Mouse (Mus musculus): Measurements from ENCODE around the gene Tuba8.

Tuba8 gene

DNA sequence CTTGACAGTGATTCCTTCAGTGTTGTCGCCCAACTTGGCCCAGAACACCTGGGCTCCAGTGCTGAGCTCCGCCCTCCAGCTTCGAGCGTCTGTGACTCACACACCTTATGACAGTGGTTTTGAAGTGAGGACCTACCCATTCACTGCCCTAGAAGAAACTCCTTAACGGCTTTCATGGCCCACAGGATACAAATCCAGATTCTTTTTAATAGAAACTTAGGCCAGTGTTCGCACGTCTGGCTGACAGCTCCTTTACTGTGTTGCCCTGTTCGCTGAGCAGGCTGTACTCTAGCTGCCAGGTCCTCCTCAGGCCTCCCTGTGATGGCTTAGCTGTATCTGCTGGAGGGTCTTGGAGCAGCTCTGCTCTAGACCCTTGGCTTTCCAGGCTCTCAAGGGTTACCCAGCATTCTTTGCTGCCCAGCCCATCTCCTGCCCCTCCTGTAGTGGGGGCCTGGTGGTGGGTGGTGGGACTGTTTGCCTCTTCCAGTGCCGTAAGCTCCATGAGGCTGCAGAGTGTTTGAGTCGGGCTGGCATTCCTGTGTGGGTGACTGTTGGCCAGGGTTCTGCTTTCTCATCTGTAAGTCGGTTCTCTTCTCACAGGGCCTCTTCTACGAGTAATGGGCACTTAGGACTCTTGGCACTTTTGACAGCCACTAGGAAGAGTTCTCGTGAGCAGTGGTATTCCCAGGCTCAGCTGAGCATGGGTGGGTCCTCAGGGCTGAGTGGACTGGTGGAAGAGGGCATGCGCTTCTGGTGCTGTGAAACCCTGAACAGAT is 15.4 kb upstream of the Tuba8 start:
- in situ Hi-C loops (cut with MboI, MseI): loop anchor here (5.0 kb wide), 1 partner anchor 47 kb away; no protein-coding TSS in a partner anchor

GRCm38 (mm10) chr6:121197807-121198365 is 12.6 kb upstream of the Tuba8 start:
- in situ Hi-C loops (cut with MboI, MseI): no loop called here

GRCm38 (mm10) chr6:121200458-121200857 is 10.0 kb upstream of the Tuba8 start:
- in situ Hi-C loops (cut with MboI, MseI): no loop called here

GRCm38 (mm10) chr6:121202026-121202425 is 8.5 kb upstream of the Tuba8 start:
- in situ Hi-C loops (cut with MboI, MseI): no loop called here

DNA sequence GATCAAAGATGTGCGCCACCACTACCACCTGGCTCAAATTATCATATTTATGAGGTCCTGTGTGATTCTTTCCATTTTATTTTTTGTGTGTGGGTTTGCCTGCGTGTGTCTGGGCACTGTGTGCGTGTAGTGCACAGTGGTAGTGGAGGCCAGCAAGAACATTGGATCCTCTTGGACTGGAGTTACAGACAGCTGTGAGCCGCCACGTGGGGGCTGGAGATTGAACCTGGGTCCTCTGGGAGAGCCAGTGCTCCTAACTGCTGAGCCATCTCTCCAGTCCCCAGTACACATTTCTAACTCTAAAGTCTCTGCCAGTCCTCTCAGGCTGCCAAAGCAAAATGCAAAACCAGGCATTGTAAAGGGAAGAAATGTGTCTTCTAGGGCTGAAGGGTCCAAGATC is 4.0 kb upstream of the Tuba8 start:
- in situ Hi-C loops (cut with MboI, MseI): no loop called here

GRCm38 (mm10) chr6:121209584-121209983 is 912 bp upstream of the Tuba8 start:
- in situ Hi-C loops (cut with MboI, MseI): no loop called here

GRCm38 (mm10) chr6:121210926-121211289 is 412 bp downstream of the Tuba8 start:
- in situ Hi-C loops (cut with MboI, MseI): no loop called here

GRCm38 (mm10) chr6:121211743-121212142 is 1.2 kb downstream of the Tuba8 start:
- in situ Hi-C loops (cut with MboI, MseI): no loop called here

- in situ Hi-C loops (cut with MboI, MseI): no loop called here
Observed at GRCm38 (mm10) chr6:121212988-121213387, 2.5 kb downstream of the Tuba8 start.

DNA sequence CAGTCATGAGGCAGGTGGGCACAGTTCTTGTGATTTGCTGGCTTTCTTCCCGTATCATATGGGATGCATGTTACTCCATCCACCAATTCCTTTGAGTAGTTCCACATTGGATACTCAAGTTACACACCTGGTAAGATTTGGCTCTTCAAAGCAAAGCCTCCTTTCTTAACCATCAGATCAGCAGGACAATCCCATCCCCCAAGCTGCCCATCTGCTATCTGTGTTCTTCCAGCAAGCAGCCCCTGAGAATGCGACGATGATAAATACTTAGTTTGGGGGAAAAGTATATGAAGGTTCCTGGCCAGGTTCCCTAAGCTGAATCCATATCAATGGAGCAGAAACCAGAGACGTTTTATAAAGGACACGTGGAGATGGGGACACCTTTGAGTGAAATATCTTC is 3.7 kb downstream of the Tuba8 start:
- in situ Hi-C loops (cut with MboI, MseI): no loop called here

DNA sequence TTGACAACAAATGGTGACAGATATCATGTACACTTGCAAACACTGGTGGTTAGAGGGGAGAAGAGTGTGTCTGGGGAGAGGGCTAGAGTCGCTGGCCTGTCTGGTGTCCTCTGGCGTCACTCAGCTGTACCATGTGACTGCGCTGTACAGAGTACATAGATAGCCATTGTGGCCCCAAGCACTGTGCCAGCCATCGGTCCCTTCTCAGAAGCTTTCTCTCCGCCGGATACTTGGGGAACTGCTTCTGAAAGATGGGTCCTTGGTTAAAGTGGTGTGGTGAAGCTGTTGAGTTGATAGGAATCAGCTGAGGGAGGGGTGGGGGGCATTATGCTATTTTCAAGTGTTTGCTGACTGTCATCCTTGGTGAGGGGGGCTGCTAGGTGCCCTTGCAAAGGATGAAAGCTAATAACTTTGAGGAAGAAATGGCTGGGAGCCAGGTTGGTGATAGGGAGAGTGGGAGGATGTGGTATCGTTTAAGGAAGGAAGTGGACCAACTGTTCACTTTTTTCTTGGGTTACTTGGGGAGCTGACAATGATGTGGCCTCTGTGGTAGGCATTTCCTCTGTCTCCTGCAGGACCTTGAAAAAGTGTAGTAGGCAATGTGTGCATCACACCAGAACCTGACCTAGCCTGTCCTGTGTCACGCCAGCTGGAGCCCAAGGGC is 4.3 kb downstream of the Tuba8 start:
- in situ Hi-C loops (cut with MboI, MseI): no loop called here

DNA sequence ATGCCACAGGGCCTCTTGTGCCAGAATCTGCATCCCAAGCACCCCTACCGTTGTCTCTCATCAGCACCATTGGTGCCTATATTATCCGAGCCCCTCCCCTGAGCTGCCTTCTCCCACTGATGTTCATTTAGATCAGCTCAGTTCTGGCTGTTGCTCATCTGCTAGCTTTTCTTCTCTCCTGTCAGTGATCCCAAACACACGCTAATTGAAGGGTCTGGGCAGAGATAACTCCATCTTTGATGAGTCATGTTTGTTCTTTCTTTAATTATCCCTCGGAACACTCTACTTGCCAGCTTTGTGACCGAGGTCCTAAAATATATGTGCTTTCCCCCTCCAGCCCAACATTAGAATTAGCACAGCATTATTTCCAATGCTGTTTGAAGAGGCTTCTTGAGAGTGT is 4.8 kb downstream of the Tuba8 start:
- in situ Hi-C loops (cut with MboI, MseI): no loop called here

- in situ Hi-C loops (cut with MboI, MseI): no loop called here
Observed at GRCm38 (mm10) chr6:121215896-121216295, 5.4 kb downstream of the Tuba8 start.

GRCm38 (mm10) chr6:121216589-121217255 is 6.2 kb downstream of the Tuba8 start:
- in situ Hi-C loops (cut with MboI, MseI): no loop called here

DNA sequence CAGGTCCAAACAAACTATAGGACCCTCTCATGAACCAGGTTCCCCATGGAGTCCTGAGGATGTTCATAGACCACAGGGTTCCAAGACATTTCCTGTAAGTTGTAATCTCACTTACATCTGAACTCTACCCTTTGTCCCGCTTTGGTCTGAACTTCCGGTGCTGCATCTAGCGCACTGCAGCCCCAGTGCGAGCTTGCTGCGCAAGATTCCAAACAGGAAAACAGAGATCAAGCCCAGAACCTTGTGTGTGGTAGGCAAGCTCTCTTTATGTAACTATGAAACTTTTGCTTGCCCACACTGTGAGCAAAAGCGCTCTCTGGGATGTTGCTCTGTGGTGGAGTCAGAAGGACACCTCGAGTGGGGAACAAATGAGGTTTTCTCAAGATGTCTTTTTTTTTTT is 7.5 kb downstream of the Tuba8 start:
- in situ Hi-C loops (cut with MboI, MseI): no loop called here

GRCm38 (mm10) chr6:121219406-121219805 is 8.9 kb downstream of the Tuba8 start:
- in situ Hi-C loops (cut with MboI, MseI): no loop called here

GRCm38 (mm10) chr6:121220181-121220580 is 9.7 kb downstream of the Tuba8 start:
- in situ Hi-C loops (cut with MboI, MseI): no loop called here

DNA sequence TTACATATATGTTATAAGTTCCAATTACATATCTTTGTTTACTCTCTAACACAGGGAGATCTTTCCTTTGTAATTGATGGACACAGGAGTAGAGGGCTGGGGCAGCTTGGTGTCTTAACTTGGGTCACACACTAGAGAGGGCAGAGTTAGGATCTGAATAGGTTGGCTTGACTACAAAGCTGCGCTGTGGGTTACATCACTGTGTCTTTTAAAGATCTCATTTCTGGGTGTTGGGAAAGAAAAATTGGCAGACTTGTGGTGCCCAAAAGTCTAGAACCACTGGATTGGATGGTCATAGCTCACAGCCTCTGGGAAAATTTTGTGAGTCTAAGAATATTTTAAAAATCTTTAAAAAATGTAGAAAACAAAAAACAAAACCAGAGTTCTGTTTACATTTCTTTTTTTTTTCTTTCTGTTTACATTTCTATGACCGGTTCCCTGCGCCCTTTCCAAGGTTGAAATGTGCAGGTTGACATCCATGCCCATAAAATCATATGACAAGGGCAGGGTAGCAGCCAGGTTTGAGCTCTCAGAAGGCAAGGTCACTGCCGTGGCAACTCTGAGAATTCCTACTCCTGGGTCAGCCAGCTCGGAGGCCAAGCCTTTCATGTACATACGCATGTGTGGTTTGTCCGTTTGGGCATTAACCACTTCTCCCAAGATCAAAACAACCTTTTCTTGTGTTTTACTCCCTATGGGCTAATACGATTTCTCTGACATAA is 11.5 kb downstream of the Tuba8 start:
- in situ Hi-C loops (cut with MboI, MseI): no loop called here

DNA sequence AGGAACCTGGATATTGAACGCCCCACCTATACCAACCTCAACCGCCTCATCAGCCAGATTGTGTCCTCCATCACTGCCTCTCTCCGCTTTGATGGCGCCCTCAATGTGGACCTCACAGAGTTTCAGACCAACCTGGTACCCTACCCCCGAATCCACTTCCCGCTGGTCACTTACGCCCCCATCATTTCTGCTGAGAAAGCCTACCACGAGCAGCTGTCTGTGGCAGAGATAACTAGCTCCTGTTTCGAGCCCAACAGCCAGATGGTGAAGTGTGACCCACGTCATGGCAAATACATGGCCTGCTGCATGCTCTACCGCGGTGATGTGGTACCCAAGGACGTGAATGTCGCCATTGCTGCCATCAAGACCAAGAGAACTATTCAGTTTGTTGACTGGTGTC is 12.5 kb downstream of the Tuba8 start:
- in situ Hi-C loops (cut with MboI, MseI): no loop called here

DNA sequence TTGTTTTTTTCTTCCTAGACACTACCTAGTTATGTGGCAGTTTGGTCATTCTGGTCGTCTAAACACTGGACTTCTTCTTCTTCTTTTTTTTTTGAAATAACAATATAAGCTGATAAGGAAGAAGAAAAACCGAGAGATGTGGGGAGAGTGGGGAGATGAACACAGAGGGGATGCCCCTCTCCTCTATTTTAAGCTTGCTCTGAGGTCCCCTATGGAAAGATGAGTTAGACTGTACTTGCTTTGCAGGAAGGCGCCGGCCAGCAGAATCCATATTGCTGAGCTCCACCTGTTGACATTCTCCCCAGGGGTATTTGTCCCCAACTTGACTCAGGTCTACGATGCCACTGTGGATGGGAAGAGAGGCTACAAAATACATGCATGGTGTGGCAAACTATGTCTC is 13.6 kb downstream of the Tuba8 start:
- in situ Hi-C loops (cut with MboI, MseI): no loop called here

GRCm38 (mm10) chr6:121224993-121225392 is 14.5 kb downstream of the Tuba8 start:
- in situ Hi-C loops (cut with MboI, MseI): loop anchor here (25.0 kb wide), 1 partner anchor 1587 kb away; the partner anchor contains the start of genes Foxj2 and Slc2a3

- in situ Hi-C loops (cut with MboI, MseI): loop anchor here (25.0 kb wide), 1 partner anchor 1586 kb away; the partner anchor contains the start of genes Foxj2 and Slc2a3
Observed at GRCm38 (mm10) chr6:121226043-121226442, 15.5 kb downstream of the Tuba8 start.
